Mouse (Mus musculus): ENCODE results near the gene Myb. TPM values are rescaled to one million over a fixed set of nuclear protein-coding genes. Genes with fewer than 3 reads are reported as not detected.
"Not testable (repeated sequence)": the region's sequence is repeated elsewhere in the genome, so short reads cannot be mapped to it uniquely, and the experiment has no call there.

The Myb gene
- total RNA-seq, 2 experiments from 2014 or later = 527 to 586 TPM

GRCm38 (mm10) chr10:21178281-21178680 lies 17.5 kb upstream of the Myb start:
- ATAC-seq (replicated peaks; ENCODE audit: low FRiP score, low TSS enrichment, poor library complexity, severe bottlenecking) = no peak

- no peak for ATAC-seq (replicated peaks; ENCODE audit: low FRiP score, low TSS enrichment, poor library complexity, severe bottlenecking)
These were observed 11.9 kb upstream of the Myb start for GRCm38 (mm10) chr10:21172650-21173200.

DNA sequence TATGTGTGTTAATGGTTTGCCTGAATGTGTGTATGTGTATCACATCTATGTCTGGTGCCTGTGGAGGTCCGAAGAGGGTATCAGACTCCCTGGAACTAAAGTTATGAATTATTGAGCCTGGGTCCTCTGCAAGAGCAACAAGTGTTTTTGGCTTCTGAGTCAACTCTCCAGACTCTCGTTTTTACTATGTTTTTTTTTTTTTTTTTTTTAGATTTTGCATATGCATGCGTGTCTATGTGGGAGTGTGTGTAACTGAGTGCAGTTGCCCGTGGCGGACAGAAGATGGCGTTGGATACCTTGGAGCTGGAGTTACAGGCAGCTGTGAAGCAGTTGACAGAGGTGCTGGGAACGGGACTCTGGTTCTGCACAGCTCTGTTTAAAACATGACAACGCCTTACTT lies 7.7 kb upstream of the Myb start:
- no peak for ATAC-seq (replicated peaks; ENCODE audit: low FRiP score, low TSS enrichment, poor library complexity, severe bottlenecking)

- no peak for ATAC-seq (replicated peaks; ENCODE audit: low FRiP score, low TSS enrichment, poor library complexity, severe bottlenecking)
These were observed 7.1 kb upstream of the Myb start for GRCm38 (mm10) chr10:21167842-21168241.

GRCm38 (mm10) chr10:21167165-21167564 lies 6.4 kb upstream of the Myb start:
- ATAC-seq (replicated peaks; ENCODE audit: low FRiP score, low TSS enrichment, poor library complexity, severe bottlenecking) = no peak; the same call in 1 of the 2 replicates

- ATAC-seq (replicated peaks; ENCODE audit: low FRiP score, low TSS enrichment, poor library complexity, severe bottlenecking) = no peak
These were observed 4.6 kb upstream of the Myb start for GRCm38 (mm10) chr10:21165411-21165810.

GRCm38 (mm10) chr10:21162124-21162523 lies 1.3 kb upstream of the Myb start:
- ATAC-seq (replicated peaks; ENCODE audit: low FRiP score, low TSS enrichment, poor library complexity, severe bottlenecking) = no peak

GRCm38 (mm10) chr10:21161359-21162094 lies 743 bp upstream of the Myb start:
- peak; percentile 31 for ATAC-seq (replicated peaks; ENCODE audit: low FRiP score, low TSS enrichment, poor library complexity, severe bottlenecking)

DNA sequence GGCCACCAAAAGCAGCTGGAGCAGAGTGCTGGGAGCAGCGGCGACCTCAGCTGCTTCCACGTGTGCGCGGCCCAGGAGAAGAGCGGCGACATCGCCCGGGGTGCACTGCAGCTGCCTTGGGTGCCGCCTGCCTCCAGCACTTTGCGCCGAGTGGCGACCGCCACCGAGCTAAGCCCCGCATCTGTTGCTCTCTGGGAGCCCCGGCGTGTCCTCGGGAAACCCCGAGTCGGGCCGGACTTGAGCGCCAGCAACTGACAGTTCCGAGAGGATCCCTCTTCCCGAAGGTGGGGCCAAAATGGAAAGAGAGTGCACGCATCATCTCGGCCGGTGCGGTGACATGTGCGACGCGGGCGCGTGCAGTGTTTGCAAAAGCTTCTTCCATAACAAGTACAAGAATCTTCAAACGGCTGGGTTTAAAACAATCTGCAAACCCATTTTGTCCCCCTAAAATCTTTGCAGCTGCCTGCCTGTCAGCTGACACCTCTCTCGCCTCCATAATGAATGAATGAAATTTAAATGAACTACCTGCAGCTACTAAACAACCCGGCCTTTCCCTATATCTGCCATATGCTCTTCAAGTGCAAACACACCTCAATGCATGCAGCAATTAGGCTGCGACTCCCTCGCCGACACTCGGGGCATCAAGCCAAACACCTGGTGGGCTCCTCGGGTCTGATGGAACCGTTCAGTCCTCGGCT lies 938 bp downstream of the Myb start:
- ATAC-seq (replicated peaks; ENCODE audit: low FRiP score, low TSS enrichment, poor library complexity, severe bottlenecking) = no peak

DNA sequence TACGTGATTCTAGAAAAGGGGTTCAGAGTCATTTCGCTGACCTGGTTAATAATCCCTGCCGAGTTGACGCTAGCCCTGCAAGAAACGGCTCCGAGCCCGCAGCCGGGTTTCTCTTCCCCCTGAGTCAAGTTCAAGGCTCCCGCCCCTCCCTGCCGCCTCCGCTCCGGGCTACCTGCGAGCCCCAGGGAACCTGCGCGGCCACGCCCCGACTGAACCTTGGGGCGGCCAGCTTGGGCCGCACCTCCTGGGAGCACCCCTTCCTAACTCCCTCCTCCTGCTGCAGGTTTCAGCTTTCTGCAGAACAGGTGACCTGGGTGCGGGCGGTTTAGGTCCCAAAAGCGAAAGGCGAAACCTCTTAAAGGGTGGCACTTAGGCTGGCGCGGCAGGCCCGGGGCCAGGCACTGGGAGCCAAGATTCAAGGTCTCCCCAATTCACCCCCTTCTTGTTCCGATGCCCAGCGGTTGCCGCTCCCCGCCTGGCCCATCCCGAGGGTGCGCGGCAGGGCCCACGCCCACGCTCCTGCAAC lies 1.8 kb downstream of the Myb start:
- peak; percentile 16; the same call in 1 of the 2 replicates for ATAC-seq (replicated peaks; ENCODE audit: low FRiP score, low TSS enrichment, poor library complexity, severe bottlenecking)

DNA sequence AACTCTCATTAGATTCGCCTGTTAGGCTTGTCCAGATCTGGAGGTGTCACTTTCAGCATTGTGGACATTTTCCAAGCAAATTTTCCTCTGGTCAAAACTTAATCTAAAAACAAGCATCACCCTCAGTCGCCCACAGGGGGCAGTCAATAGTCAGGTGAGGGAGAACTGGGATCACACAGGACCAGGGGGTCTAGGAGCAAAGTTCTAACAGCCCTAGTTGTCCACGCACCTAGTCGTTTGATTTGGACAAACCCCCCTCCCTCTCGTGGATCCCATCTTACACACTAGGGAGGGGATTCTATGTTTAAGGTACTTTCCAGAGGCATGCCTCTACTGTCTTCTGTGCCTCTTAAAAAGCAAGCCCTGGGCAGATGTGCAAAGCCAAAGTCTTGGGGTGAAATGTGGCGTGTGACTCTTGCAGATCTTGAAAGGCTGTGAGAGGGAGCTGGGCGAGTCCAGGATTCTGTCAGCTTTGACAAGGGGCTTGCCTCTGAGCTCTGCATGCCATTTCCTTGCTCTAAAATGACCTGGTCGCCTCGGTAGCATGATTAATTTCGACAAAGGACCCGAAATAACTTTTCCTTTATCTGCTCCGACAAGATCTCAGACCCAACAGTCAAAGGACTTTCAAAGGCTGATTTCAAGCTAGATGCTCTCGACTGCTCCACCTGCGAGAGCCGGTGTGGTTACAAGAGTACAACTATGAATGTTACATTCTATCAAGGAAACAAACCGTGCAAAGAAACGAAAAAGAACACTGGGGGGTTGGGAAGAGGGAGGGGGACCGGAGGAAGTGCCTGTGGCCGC lies 2.5 kb downstream of the Myb start:
- ATAC-seq (replicated peaks; ENCODE audit: low FRiP score, low TSS enrichment, poor library complexity, severe bottlenecking) = peak; percentile 25

DNA sequence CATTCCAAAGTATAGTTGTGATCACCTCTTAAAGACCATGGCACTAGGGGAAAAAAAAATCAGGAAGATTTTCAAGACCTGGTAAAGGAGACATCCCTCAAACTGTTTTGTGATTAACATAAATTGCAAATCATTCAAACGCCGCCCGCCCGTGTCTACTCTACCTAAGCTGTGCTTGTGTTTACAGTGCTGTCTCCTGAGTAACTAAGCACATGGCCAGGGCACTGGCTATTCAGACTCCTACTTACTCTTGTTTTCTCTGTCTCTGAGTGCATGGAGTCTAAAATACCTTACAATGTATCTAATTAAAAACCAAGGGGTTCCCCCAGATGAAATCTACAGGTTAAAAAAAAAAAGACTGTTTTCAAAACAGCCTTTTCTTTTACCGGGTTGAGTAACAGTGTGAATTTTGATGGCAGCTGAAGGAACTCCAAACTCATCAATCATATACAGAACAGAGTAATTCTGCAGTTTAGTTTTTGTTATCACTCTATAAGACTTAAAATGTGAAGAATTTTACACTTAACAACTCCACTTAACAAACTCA lies 3.8 kb downstream of the Myb start:
- no peak for ATAC-seq (replicated peaks; ENCODE audit: low FRiP score, low TSS enrichment, poor library complexity, severe bottlenecking)

- no peak for ATAC-seq (replicated peaks; ENCODE audit: low FRiP score, low TSS enrichment, poor library complexity, severe bottlenecking)
These were observed 4.4 kb downstream of the Myb start for GRCm38 (mm10) chr10:21156416-21156815.

DNA sequence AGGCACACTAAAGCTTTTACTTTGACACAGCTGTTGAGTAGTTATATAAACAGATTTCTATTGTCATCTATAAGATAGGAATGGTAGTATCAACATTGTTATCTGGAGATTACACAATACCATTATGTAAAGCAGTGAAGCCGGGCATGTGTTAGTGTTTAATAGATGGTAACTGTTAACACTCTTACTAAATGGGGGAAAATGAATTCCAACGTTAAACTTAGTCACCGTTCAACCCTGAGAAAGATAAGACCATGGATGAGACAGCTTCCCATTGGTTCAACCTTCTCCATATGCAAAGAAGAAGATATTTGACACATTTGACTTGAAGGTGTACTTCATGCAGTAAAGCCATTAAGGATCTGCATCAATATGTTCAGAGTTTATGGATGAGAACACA lies 5.9 kb downstream of the Myb start:
- no peak for ATAC-seq (replicated peaks; ENCODE audit: low FRiP score, low TSS enrichment, poor library complexity, severe bottlenecking)

DNA sequence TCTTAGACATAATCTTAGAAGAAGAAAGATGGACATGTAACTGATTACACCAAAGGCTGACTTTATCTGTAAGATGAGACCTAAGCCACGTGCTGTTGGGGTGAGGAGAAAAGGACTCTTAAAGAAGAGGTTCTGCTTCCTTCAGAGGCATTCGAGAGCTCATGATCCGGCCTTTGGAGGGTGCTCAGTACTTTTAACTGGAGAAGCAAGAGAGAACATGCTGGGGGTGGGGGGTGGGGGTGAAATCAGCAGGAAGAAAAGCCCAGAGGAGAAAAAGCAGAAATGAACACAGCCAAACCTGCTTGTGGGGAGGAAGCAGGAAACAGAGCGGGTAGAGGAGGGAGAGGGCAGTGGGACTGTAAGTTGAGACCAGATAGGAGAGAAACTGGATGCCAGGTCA lies 7.4 kb downstream of the Myb start:
- no peak for ATAC-seq (replicated peaks; ENCODE audit: low FRiP score, low TSS enrichment, poor library complexity, severe bottlenecking)

GRCm38 (mm10) chr10:21152812-21153211 lies 8.0 kb downstream of the Myb start:
- ATAC-seq (replicated peaks; ENCODE audit: low FRiP score, low TSS enrichment, poor library complexity, severe bottlenecking) = no peak

- no peak for ATAC-seq (replicated peaks; ENCODE audit: low FRiP score, low TSS enrichment, poor library complexity, severe bottlenecking)
These were observed 9.5 kb downstream of the Myb start for GRCm38 (mm10) chr10:21151320-21151719.

- ATAC-seq (replicated peaks; ENCODE audit: low FRiP score, low TSS enrichment, poor library complexity, severe bottlenecking) = not testable (repeated sequence)
These were observed 10.8 kb downstream of the Myb start for GRCm38 (mm10) chr10:21149945-21150344.

DNA sequence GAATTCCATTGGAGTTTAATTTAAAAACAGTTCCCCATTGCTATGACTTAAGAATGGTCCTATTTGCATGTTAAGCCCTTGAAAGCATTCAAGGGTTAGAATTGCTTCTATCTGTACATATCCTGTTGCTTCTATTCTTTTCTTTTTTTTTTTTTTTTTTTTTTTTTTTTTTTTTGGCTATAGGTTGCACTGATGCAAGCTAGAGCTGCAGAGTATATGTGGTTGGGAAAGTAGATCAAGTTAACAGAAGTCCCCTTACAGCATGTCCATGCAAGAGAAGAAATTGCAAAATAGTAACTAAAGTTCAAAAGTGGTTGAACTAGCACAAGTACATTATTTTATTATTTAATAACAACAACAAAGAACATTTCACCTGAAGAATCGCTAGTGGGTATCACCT lies 14.1 kb downstream of the Myb start:
- no peak for ATAC-seq (replicated peaks; ENCODE audit: low FRiP score, low TSS enrichment, poor library complexity, severe bottlenecking)
